Mouse (Mus musculus) midbrain, embryonic 12.5 days (tissue): ENCODE results near the gene Frg2f1. TPM values are rescaled to one million over a fixed set of nuclear protein-coding genes. Genes with fewer than 3 reads are reported as not detected.

ENCODE experiments used
- ATAC-seq: fragments of 200-750 bp; cut with Nextera tagmentation; 2 replicates; pipeline ENCODE4 v1.8.0; 2017; ENCODE audit warnings: low read depth, moderate TSS enrichment, moderate library complexity; ENCODE audit not compliant: low FRiP score
- H3K27ac ChIP-seq: fragments of 300-500 bp; sonication (generic); replicated peaks from 2 replicates; pipeline ENCODE4 v1.5.1; 2016; ENCODE audit warnings: mild to moderate bottlenecking
- H3K27me3 ChIP-seq: fragments of 300-500 bp; sonication (generic); 2 replicates; pipeline ENCODE4 v1.6.1; 2016; ENCODE audit warnings: mild to moderate bottlenecking
- H3K36me3 ChIP-seq: fragments of 300-500 bp; sonication (generic); 2 replicates; pipeline ENCODE4 v1.6.1; 2016
- H3K4me1 ChIP-seq: fragments of 300-500 bp; sonication (generic); 2 replicates; pipeline ENCODE4 v1.6.1; 2016
- H3K4me2 ChIP-seq: fragments of 300-500 bp; sonication (generic); replicated peaks from 2 replicates; pipeline ENCODE4 v1.6.1; 2016; ENCODE audit warnings: mild to moderate bottlenecking, moderate library complexity
- H3K4me3 ChIP-seq: fragments of 300-500 bp; sonication (generic); 2 replicates; pipeline ENCODE4 v1.5.1; 2016; ENCODE audit warnings: mild to moderate bottlenecking
- H3K9ac ChIP-seq: fragments of 300-500 bp; sonication (generic); replicated peaks from 2 replicates; pipeline ENCODE4 v1.6.1; 2016; ENCODE audit warnings: mild to moderate bottlenecking, moderate library complexity
- H3K9me3 ChIP-seq: fragments of 300-500 bp; sonication (generic); 2 replicates; pipeline ENCODE4 v1.6.1; 2016; ENCODE audit warnings: mild to moderate bottlenecking
- WGBS: fragments of 180-500 bp; shearing (Covaris S2); methylation state at CpG from one replicate; pipeline ENCODE4 v1.1.7; 2016; 5-methylcytosine and 5-hydroxymethylcytosine counted together
- polyA plus RNA-seq: library from polyadenylated mRNA; unstranded; fragments of >200 nt; fragmentation: Nextera tagmentation; extraction: Ambion mirVana; gene quantifications from 2 replicates; pipeline ENCODE4 v1.2.1, GENCODE M21; 2016

Gene Frg2f1
- 3.8 and 4.6 TPM in 2 replicates for polyA plus RNA-seq

GRCm38 (mm10) chr4:119539031-119539824, at the start of gene Frg2f1:
Gene Frg2f1, minus strand, starts transcription at chr4:119539529.
- Histone ChIP-seq H3K4me3 (peak within 1 kb of the TSS; percentile 97), H3K9me3 (no peaks in the 10 kb centered on the region), H3K9ac (peak within 1 kb of the TSS; percentile 95), H3K36me3 (no peaks in the 10 kb centered on the region), H3K4me2 (peak within 1 kb of the TSS; percentile 74), H3K27ac (peak within 1 kb of the TSS; percentile 98), H3K4me1 (peaks cover 17% of the 10 kb centered on the region), H3K27me3 (no peaks in the 10 kb centered on the region)
- under 1% methylated on average over 84 of the region's 85 CpGs for WGBS
- peak; percentile 94 for ATAC-seq

GRCm38 (mm10) chr4:119588037-119588436, 48.7 kb upstream of the Frg2f1 start:
- Histone ChIP-seq H3K9ac (no peak overlapping the region), H3K4me3 (no peak overlapping the region), H3K36me3 (peaks cover 9% of the 10 kb centered on the region), H3K27me3 (no peaks in the 10 kb centered on the region), H3K9me3 (no peaks in the 10 kb centered on the region), H3K4me2 (no peak overlapping the region), H3K27ac (no peak overlapping the region), H3K4me1 (peaks cover 6% of the 10 kb centered on the region; the same call in 1 of the 2 replicates)
- 98% methylated on average over 2 of the region's 2 CpGs for WGBS
- no peak for ATAC-seq

- H3K4me1 ChIP-seq: no peaks in the 10 kb centered on the region
- no peaks in the 10 kb centered on the region for H3K27me3 ChIP-seq
- H3K36me3 ChIP-seq: peaks cover 8% of the 10 kb centered on the region
- H3K27ac ChIP-seq: no peak overlapping the region
- H3K4me3 ChIP-seq: no peak overlapping the region
- no peak for ATAC-seq
- WGBS: 94% methylated on average over 3 of the region's 3 CpGs
- H3K9me3 ChIP-seq: no peaks in the 10 kb centered on the region
- H3K9ac ChIP-seq: no peak overlapping the region
- no peak overlapping the region for H3K4me2 ChIP-seq
These were observed 36.1 kb upstream of the Frg2f1 start for GRCm38 (mm10) chr4:119575459-119575858.

- no peak overlapping the region for H3K4me2 ChIP-seq
- H3K4me3 ChIP-seq: no peak overlapping the region
- H3K27ac ChIP-seq: no peak overlapping the region
- H3K9me3 ChIP-seq: no peaks in the 10 kb centered on the region
- H3K36me3 ChIP-seq: peaks cover 8% of the 10 kb centered on the region
- no peak overlapping the region for H3K9ac ChIP-seq
- no peaks in the 10 kb centered on the region for H3K27me3 ChIP-seq
- WGBS: 82% methylated on average over 2 of the region's 2 CpGs
- ATAC-seq: no peak
- H3K4me1 ChIP-seq: no peaks in the 10 kb centered on the region
These were observed 35.2 kb upstream of the Frg2f1 start for GRCm38 (mm10) chr4:119574504-119574903.

- Histone ChIP-seq H3K4me1 (no peaks in the 10 kb centered on the region), H3K9me3 (no peaks in the 10 kb centered on the region), H3K27ac (no peak overlapping the region), H3K4me3 (no peak overlapping the region), H3K4me2 (no peak overlapping the region), H3K36me3 (peaks cover 4% of the 10 kb centered on the region), H3K27me3 (no peaks in the 10 kb centered on the region), H3K9ac (no peak overlapping the region)
- whole genome bisulfite sequencing: 96% methylated on average over 3 of the region's 3 CpGs
- ATAC-seq: no peak
These were observed 33.4 kb upstream of the Frg2f1 start for GRCm38 (mm10) chr4:119572682-119573081.

GRCm38 (mm10) chr4:119566322-119566835, 27.1 kb upstream of the Frg2f1 start:
- no peak for ATAC-seq

GRCm38 (mm10) chr4:119563136-119563535, 23.8 kb upstream of the Frg2f1 start:
- ATAC-seq: no peak
- no peak overlapping the region for H3K4me2 ChIP-seq
- no peaks in the 10 kb centered on the region for H3K27me3 ChIP-seq
- H3K9me3 ChIP-seq: no peaks in the 10 kb centered on the region
- H3K4me1 ChIP-seq: no peaks in the 10 kb centered on the region
- no peak overlapping the region for H3K27ac ChIP-seq
- H3K4me3 ChIP-seq: no peak overlapping the region
- no peak overlapping the region for H3K9ac ChIP-seq
- peaks cover 3% of the 10 kb centered on the region; the same call in 1 of the 2 replicates for H3K36me3 ChIP-seq

More at GRCm38 (mm10) chr4:119566322-119566835, 27.1 kb upstream of the Frg2f1 start:
- Histone ChIP-seq H3K9me3 (no peaks in the 10 kb centered on the region), H3K9ac (no peak overlapping the region), H3K36me3 (peaks cover 3% of the 10 kb centered on the region; the same call in 1 of the 2 replicates), H3K27ac (no peak overlapping the region), H3K4me3 (no peak overlapping the region), H3K27me3 (no peaks in the 10 kb centered on the region), H3K4me2 (no peak overlapping the region), H3K4me1 (no peaks in the 10 kb centered on the region)
- 89% methylated on average over 4 of the region's 4 CpGs for WGBS

- Histone ChIP-seq H3K27ac (no peak overlapping the region), H3K9ac (no peak overlapping the region), H3K4me1 (peaks cover 4% of the 10 kb centered on the region; the same call in 1 of the 2 replicates), H3K9me3 (no peaks in the 10 kb centered on the region), H3K36me3 (no peaks in the 10 kb centered on the region), H3K4me3 (no peak overlapping the region), H3K27me3 (no peaks in the 10 kb centered on the region), H3K4me2 (no peak overlapping the region)
- no peak for ATAC-seq
- 76% methylated on average over 2 of the region's 2 CpGs for WGBS
These were observed 16.1 kb upstream of the Frg2f1 start for GRCm38 (mm10) chr4:119555466-119555865.

GRCm38 (mm10) chr4:119550864-119551263, 11.5 kb upstream of the Frg2f1 start:
- H3K4me2 ChIP-seq: no peak overlapping the region
- H3K27me3 ChIP-seq: no peaks in the 10 kb centered on the region
- no peak for ATAC-seq
- no peak overlapping the region for H3K27ac ChIP-seq
- H3K9me3 ChIP-seq: no peaks in the 10 kb centered on the region
- H3K9ac ChIP-seq: no peak overlapping the region
- H3K4me1 ChIP-seq: peaks cover 4% of the 10 kb centered on the region; the same call in 1 of the 2 replicates
- no peak overlapping the region for H3K4me3 ChIP-seq
- WGBS: 94% methylated on average over 1 of the region's 1 CpGs
- no peaks in the 10 kb centered on the region for H3K36me3 ChIP-seq

- Histone ChIP-seq H3K27me3 (no peaks in the 10 kb centered on the region), H3K9me3 (no peaks in the 10 kb centered on the region), H3K4me3 (peak overlapping the region; percentile 97), H3K27ac (peak overlapping the region; percentile 98; the same call in 1 of the 2 replicates), H3K36me3 (no peaks in the 10 kb centered on the region), H3K4me1 (peaks cover 17% of the 10 kb centered on the region), H3K9ac (peak overlapping the region; percentile 95), H3K4me2 (peak overlapping the region; percentile 74)
- ATAC-seq: no peak
- WGBS: 7% methylated on average over 10 of the region's 10 CpGs
These were observed 1.2 kb upstream of the Frg2f1 start for GRCm38 (mm10) chr4:119540533-119540890.

- H3K4me1 ChIP-seq: peaks cover 17% of the 10 kb centered on the region
- ATAC-seq: peak; percentile 90
- no peaks in the 10 kb centered on the region for H3K9me3 ChIP-seq
- no peaks in the 10 kb centered on the region for H3K27me3 ChIP-seq
- peak overlapping the region; percentile 97 for H3K4me3 ChIP-seq
- H3K36me3 ChIP-seq: no peaks in the 10 kb centered on the region
- H3K9ac ChIP-seq: peak overlapping the region; percentile 95
- peak overlapping the region; percentile 98 for H3K27ac ChIP-seq
- H3K4me2 ChIP-seq: peak overlapping the region; percentile 74
- WGBS: under 1% methylated on average over 40 of the region's 76 CpGs
These were observed 655 bp upstream of the Frg2f1 start for GRCm38 (mm10) chr4:119539836-119540532.

- no peak overlapping the region for H3K9ac ChIP-seq
- WGBS: 68% methylated on average over 4 of the region's 4 CpGs
- no peaks in the 10 kb centered on the region for H3K36me3 ChIP-seq
- no peak overlapping the region for H3K27ac ChIP-seq
- no peak for ATAC-seq
- H3K9me3 ChIP-seq: no peaks in the 10 kb centered on the region
- H3K4me2 ChIP-seq: no peak overlapping the region
- peaks cover 17% of the 10 kb centered on the region for H3K4me1 ChIP-seq
- H3K27me3 ChIP-seq: no peaks in the 10 kb centered on the region
- no peak overlapping the region for H3K4me3 ChIP-seq
These were observed 1.9 kb downstream of the Frg2f1 start for GRCm38 (mm10) chr4:119537436-119537835.
